Mouse (Mus musculus): ENCODE data around the gene Ezr. TPM values are rescaled to one million over a fixed set of nuclear protein-coding genes. Genes with fewer than 3 reads are reported as not detected.

Ezr gene
- total RNA-seq, 4 experiments from 2014 or later = 37.3 to 59.3 (median 44.4) TPM

DNA sequence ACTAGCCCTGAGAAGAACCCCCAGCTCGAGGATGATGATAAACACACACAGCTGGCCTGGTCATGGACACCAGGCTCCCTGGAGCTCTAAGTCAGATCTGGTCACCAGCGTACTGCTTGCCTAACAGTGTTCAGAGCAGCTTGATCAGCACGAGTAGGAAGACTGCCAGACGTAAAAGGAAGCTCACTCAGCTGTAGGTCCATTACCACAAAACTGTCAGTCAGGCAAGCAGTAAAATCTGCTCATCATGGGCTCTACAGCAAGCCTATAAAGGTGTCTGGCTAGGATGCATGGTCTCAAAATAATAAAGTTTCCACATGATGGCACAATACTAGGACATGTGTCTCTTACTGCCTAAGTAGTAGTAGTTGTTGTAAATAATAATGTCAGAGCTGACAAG lies 13.0 kb downstream of the Ezr start:
- DNase-seq (ENCODE audit: low spot score in 2 of 2) = no peak

GRCm38 (mm10) chr17:6768301-6768788 lies 14.2 kb downstream of the Ezr start:
- no peak for DNase-seq (ENCODE audit: low spot score in 2 of 2)

DNA sequence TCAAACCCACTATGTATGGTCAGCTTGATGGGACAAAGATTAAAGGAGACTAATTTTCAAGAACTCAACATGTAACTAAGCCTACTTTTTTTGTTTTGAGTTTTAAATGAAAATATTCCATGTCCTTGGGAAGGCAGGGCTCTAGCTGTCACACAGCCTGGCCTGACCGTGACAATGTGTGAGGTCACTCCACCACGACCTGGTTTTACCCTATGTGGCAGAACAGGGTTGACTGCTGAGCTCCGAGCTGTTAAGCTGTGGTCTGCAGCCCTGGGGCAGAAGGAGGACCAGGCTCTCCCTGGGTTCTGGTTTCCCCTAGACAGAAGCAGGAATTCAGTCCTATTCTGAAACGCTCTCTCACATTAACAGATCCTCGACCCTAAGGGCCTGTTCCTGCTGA lies 14.8 kb downstream of the Ezr start:
- no peak for DNase-seq (ENCODE audit: low spot score in 2 of 2)

DNA sequence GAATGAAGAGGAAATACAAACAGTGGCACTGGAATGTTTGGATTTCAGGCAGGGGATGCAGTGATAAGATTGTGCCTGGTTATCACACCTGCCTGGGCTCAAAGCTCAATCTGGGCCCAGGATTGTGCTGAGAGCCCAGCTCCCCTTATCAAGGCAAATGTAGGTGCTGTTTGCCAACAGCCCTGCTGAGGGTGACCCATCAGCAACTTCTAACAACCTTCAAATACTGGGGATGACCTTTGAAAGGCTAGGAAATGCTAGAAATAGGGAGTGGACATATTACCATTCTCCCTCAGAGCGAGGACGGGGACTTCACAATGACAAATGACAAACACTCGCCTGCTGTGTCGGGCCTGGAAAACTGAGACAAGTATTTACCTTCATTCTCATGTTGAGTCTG lies 15.8 kb downstream of the Ezr start:
- no peak for DNase-seq (ENCODE audit: low spot score in 2 of 2)

- DNase-seq (ENCODE audit: low spot score in 2 of 2) = no peak
Observed at GRCm38 (mm10) chr17:6765886-6766285, 16.7 kb downstream of the Ezr start.

- DNase-seq (ENCODE audit: low spot score in 2 of 2) = no peak
Observed at GRCm38 (mm10) chr17:6764730-6765129, 17.9 kb downstream of the Ezr start.

GRCm38 (mm10) chr17:6764227-6764593 lies 18.4 kb downstream of the Ezr start:
- DNase-seq (ENCODE audit: low spot score in 2 of 2) = no peak

GRCm38 (mm10) chr17:6763513-6764226 lies 18.9 kb downstream of the Ezr start:
- DNase-seq (ENCODE audit: low spot score in 2 of 2) = no peak

- DNase-seq (ENCODE audit: low spot score in 2 of 2) = no peak
Observed at GRCm38 (mm10) chr17:6759717-6760292, 22.8 kb downstream of the Ezr start.

DNA sequence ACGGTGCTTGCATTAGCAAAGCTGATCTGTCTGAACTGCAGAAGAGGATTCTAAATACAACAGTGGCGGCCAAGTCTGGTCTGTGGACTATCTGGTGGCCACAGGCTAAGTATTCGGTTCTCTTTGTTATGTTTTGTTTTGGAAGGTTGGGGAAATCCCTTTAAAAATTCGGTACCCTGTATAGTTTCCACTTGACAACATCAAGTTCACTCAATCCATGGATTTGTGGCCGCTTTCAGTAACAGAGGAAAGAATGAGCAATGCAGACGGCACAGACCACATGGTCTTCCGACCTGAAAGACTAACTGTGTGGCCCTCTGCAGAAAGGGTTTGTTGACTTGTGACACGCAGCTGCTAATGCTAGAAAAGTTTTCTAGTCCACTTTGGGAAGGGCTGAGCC lies 23.7 kb downstream of the Ezr start:
- DNase-seq (ENCODE audit: low spot score in 2 of 2) = no peak

DNA sequence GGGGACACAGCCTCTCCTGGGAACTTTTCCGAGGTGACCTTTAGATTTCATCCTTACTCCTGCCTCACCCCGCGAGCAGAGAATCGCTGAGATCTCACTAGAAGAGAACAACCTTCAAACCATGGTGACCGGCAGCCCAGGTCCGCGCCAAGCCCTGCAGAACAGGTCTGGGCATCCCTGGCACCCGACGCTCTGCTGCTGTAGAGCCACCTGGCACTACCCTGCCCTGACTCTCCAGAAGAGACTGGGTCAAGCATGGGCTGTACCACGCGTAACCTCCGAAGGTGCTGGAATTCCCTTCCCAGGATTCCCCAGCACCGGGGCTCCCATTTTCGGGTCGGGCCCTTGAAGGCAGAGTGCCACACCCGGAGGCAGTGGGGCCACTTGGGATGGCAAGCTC lies 24.7 kb downstream of the Ezr start:
- DNase-seq (ENCODE audit: low spot score in 2 of 2) = no peak

- no peak for DNase-seq (ENCODE audit: low spot score in 2 of 2)
Observed at GRCm38 (mm10) chr17:6755873-6756272, 26.7 kb downstream of the Ezr start.

GRCm38 (mm10) chr17:6755176-6755575 lies 27.4 kb downstream of the Ezr start:
- no peak for DNase-seq (ENCODE audit: low spot score in 2 of 2)

- no peak for DNase-seq (ENCODE audit: low spot score in 2 of 2)
Observed at GRCm38 (mm10) chr17:6752375-6752774, 30.2 kb downstream of the Ezr start.

GRCm38 (mm10) chr17:6751221-6751859 lies 31.2 kb downstream of the Ezr start:
- DNase-seq (ENCODE audit: low spot score in 2 of 2) = no peak

DNA sequence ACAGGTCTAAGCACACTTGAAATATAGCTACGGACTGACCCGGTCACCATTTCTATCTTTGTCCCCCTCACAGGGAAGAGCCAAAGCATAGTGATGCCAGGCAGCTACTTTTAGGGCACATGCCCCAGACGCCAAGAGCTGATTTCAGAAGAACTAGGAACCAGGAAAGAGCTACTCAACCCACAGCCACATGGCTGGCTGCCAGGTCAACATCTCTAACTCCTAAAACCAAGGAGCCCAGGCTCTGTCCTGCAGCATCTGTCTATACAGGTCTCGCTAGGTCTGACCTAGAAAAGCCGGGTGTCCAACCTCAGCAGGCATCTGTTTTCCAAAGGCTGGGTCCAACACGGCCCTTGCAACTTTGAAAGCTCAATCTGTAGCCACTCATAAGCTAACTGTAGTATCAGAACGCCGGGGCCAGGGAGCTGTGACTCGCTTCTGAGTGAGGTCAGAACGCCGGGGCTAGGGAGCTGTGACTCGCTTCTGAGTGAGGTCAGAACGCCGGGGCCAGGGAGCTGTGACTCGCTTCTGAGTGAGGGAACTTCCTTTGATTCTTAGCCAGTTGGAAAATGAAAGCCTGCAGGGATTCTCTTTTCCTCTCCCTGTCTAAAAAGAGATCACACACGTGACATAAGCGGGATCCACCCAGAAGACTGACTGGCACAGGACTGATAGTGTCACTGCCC lies 33.7 kb downstream of the Ezr start:
- DNase-seq (ENCODE audit: low spot score in 2 of 2) = no peak

GRCm38 (mm10) chr17:6747478-6747877 lies 35.1 kb downstream of the Ezr start:
- no peak for DNase-seq (ENCODE audit: low spot score in 2 of 2)

DNA sequence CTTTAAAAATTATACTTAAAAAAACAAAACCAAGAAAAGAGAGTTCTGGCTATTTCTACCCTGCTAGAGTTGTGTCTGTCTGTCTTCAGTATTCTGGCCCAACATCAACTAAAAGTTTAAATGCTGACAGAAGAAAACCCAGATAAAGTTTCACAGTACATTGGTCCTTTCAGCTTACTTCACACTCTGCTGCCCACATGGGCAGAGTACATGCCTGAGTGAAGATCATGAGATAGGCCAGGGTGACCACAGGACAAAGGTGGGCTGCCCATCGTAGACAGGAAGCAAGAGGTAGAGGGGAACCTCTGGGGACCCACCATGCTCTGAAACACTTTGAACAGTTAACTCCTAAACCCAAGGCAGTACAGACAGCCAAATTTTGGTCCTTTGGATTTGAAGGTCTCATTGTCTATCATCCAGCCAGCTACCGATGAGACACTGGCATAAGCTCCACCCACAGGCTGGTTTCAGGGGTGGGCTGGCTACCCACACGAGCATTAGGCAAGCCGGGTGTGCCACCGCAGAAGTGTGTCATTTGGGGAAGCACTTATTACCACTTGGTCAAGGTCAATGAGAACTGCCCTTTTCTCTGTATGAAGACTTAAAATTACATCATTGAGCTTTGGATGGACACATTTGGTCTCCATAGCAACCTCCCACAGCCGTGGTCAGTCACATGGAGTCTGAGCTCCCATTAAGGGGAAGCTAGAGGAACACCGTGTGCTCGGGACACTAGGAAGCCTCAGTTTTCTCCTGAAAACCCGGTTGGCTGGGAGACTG lies 35.9 kb downstream of the Ezr start:
- no peak for DNase-seq (ENCODE audit: low spot score in 2 of 2)

DNA sequence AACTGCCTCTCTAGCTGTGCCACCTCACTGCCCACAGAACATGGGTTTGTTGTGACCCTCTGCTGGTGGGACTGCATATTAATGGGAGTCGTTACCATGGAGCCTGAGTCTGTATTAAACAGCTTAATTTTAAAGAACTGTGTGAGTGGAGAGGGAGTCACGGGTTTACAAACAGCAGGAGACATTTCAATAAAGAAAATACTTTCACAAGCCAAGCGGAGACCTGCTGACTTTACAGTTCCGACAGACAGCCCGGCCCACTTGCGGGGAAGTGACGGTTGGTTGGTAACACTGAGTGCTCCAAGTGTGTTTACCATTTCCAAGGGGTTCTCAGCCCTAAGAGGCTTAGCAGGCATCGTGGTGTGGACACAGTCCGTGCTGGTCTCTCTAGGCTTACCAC lies 36.6 kb downstream of the Ezr start:
- DNase-seq (ENCODE audit: low spot score in 2 of 2) = no peak

GRCm38 (mm10) chr17:6745503-6745902 lies 37.1 kb downstream of the Ezr start:
- no peak for DNase-seq (ENCODE audit: low spot score in 2 of 2)

DNA sequence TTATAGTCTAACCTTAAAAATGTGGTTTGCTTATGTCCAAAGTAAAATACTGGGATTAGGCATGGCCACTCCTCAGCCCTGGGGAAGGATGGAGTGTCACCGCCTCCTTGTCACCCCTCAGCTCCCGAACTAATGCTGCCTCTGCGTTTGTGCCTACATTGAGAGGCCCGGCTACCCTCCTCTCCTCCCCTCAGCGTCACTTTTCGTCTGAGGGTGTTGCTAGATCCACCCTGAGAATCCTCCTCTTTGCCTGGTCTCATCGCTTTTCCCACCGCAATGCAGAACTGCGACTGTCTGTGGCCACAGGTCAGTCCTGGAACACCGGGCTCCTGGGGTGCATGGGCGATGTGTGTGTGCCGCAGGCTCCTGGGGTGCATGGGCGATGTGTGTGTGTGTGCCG lies 37.7 kb downstream of the Ezr start:
- no peak for DNase-seq (ENCODE audit: low spot score in 2 of 2)
